Mouse (Mus musculus) cerebellum, adult 11 months (tissue): ENCODE measurements around the gene Alx1.

ENCODE experiments used
- DNase-seq: peaks from one replicate; pipeline ENCODE4 v3.0.0; 2022

Alx1 gene

DNA sequence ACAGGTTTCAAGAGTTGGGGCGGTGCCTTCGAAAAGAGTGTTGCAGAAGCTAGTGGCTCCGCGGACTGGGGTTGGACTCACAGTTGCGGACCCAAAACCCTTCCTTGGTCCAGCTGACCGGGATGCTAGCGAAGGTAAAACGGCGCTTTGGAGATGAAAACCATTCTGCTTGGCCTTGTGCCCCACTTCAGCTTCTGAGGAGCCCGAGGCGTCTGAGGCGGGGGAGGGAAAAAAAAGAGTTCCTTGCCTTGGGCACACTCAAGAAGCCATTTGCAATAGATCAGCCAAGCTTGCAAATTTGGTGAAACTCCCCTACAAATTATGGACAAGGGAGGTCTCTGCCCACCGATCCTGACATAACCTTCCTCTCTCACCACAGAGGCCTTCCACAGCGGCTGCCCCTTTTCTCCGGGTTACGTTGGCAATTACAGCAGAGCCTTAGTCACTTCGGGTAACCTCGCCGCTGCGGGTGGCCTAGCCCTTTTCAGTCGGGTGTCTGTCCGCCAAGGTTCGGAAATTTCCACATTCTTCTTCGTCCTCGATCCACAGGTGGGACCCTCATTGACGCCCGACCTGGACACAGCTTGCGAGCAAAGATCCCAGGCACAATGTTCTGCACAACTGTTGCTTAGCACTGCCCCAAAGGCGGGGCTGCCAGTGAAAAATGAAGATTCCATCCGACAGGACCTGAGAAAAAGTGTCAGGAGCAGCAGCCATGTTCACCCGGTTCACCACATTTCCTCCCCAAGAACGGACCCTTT lies at the start of gene Alx1:
Alx1 (minus strand) TSS at position 486 of the 761 bp plus-strand sequence.
- DNase-seq: no peak

DNA sequence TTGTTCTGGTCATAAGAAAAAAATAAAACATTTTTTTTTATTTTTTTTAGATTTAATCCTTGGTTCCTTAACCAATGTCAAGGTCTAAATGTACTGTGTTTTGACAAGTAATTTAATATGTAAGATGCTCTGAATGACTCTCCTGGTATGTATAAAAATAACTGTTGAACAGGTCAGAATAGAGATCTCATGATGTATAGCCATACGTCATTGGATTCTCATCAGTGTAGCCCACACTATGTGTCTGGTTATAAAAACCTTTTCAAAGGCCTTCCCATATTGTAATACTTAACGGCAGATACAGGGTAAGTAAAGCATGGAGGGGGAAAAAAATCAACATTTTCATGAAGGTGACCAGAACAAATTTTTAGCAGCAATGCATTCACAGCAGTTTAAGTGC lies 19.6 kb upstream of the Alx1 start:
- no peak for DNase-seq

DNA sequence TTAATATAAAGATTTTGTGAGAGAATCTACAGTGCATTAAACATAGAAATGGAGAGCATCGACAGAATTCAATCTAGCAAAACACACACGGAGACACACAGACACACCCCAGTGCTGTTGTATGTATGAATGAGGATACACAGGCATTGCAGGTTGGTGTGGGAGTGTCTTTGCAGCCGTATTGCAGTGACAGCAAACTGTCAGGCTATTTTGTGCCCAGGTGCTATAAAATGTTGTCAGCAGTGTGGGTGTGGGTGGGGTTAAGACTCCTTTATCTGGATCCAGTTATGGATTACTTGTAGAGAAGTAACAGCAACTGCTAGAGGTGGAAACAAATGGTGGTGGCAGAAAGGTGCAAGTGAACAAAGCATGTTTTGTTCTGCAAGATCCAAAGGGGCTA lies 16.6 kb upstream of the Alx1 start:
- no peak for DNase-seq

DNA sequence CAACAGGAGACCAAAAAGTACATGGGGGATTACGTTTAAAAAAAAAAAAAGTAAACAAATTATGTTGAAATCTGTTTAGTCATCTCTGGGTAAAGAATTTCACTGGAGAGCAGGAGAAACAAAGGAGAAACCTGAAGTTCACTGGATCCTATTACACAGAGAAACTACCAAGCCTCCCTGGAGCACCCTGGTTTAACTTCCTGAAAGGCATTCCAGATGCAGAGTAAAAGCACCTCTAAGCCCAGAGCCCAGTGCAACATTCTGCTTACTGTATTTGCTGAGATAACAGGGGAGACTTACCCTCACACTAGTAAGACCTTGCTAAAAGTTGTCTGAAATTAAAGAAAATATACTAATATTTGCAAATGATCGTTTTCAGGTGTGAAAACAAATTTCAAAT lies 15.0 kb upstream of the Alx1 start:
- no peak for DNase-seq

DNA sequence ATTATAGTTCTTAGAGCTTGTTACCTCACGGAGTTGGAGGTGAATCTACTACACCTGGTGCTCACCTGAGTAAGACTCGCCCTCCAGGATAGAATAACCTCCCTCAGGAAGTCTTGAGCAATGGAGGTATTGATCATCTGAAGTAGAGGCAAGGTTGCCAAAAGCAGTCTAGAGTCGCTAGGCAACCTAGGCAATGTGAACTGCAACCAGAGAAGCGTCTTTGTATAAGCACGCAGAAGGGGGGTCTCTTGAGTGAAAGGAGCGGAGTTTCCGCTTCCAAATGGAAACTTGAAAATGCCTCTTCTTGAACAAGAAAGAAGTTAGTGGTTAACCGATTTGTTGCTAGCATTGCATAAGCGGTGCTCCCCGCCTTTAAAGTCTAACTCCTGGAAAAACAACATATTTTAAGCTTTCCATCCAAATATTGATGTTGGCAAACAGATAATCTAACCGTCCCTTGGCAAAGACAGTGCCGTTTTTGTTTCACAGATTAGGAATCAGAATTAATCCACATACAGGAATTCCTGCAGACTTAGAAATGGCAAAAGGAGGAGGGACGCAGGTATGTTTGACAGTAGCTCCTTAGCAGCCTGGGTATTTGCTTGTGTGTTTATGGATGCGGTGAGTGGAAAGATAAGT lies 5.1 kb upstream of the Alx1 start:
- DNase-seq: no peak

DNA sequence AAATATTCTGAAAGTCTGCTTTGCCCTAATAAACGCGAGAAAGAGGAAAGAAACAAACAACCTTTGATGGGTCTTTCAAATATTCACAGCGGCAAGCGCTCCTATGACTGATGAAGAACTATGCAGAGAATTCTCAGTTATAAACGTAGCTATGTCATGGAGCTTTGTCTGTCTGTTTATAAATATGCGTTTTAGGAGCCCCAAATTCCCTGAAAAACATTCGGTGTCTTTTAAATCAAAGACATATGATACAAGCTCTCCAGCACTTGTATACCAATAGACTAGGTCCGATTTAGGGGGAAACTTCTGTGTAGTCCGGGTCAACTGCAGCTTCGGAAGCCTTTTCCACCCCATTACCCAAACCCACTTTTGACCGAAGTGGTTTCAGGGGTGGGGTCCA lies 916 bp upstream of the Alx1 start:
- DNase-seq: no peak

DNA sequence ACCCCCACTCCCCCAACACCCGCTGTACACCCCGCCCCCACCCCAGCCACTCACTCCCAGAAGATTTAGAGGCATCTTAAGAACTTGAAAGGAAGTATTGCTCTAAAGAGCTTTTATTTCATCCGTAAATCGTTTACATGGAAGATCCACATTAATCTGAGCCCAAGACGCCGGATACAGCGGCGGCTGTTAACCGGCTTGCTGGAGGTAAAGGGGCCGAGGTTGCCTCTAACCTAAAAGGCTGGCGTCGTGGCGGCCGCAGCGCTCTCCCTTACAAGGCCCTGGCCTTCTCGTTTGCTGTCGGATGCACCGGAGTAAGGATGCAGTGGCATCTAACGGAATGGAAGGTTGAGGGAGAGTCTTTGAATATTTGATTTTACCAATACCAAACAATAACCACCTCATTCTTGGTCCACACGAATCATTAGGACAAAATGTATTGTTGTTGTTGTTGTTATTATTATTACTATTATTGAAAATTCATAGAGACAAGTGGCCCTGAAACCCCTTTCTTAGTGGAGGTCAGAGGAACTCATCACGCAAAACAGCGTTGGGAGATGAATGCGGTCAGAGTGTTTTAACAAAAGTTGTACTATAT lies 784 bp downstream of the Alx1 start:
- DNase-seq: no peak

DNA sequence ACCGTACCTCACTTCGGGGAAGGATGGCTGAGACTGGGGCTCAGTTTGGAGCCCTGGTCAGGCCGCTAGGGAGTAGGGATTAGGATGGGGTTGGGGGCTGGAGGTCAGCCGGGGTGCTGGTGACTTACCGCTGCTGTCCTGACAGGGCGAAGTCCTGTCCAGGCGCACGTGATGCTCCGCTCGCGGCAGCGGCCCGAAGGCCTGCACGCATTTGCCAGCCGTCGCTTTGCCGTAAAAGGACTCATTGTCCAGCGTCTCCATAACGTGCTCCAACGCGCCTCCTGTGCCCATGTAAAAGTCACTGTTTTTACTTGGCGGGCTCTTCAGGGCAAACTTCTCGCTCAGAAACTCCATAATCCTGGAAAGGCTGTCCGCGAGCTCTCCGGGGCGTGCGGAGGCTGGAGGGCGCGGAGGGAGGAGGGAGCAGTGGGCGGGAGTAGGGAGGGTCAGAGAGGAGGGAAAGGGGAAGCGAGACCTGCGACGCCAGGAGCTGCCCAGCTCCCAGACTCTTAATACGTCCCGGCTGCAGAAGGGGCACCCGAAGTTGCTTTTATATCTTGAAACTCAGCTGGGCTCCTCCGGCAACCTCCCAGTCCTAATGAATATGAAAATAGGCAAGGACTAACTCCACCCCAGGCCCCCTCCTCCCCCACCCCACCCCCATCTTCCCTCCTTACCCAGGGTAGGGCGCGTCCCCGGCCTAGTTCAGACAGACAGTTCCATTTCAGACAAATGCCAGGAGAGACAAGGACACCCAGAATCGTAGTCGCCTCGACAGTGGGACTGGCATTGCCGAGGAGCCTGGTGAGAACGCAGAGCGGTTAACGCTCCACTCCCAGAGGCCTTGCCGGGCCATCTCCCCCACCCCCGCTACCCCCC lies 1.5 kb downstream of the Alx1 start:
- no peak for DNase-seq

DNA sequence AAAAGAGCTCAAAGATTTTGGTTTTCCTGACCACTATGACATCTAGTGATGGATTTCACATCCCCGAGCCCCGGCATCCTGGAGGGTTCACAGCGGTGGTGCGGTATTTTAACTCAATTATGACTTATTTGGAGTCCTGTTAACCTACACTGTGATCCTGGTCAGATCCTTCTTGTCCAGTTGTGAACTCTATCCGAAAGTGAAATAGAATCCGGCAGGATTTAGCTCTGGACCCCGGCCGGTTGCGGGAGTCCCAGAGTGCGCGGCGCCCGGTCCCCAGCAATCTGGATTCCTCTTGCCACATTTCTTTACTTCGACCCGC lies 2.1 kb downstream of the Alx1 start:
- no peak for DNase-seq

DNA sequence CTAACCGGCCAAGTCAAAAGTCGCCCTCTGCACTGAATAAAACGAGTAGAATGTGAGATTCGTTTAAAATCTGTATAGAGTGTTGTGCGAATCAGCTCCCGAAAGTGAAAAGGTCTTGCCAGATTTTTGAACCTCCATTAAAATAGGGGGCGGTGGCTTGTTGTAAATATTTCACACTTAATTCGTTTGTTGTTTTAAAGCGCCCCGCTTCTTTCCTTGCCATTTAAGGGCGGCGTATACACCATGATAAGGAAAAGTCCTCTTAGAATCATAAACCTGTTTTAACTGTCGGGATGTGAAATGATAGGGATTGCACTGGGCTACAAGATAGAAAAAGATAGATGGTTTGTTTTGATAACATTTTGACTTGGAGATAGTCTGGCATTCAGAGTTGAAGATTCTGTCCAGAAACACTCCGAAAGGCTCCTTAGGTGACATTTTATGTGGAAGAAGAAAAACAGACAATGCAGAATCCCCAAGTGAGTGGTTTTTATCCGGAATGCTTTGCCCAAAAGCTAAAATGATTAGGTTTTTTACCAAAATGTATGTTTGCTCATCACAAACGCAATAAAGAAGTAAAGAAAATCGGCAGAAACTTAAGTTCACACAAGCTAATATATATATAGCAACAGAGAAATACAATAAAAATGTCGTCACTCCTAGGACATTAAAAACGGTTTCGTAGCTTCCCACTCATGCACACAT lies 2.6 kb downstream of the Alx1 start:
- DNase-seq: no peak

DNA sequence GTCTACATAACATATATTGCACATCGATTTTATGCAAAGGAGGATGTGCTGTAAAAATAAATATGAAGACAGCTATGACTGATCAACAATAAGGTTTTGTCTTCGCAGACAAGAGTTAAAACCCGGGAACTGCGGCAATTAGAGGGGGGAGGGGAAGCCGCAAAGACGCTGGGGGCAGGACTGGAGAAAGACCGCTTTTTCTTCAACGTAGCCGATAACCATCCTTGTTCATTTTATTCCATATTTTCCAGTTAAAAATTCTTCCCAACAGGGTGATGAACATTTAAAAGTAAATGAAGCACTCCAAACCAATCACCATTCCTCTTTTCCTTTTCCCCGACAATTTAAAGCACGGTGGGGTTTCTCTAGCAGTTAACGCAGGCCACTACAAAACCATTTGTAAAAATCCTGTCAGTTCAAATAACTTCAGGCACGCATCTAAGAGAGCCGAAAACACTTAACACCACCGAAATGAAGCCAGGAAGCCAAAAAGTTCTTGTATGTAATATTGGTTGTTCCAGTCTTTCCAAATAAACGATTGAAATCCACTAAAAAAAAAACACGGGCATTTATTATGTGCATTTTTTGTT lies 3.3 kb downstream of the Alx1 start:
- no peak for DNase-seq

DNA sequence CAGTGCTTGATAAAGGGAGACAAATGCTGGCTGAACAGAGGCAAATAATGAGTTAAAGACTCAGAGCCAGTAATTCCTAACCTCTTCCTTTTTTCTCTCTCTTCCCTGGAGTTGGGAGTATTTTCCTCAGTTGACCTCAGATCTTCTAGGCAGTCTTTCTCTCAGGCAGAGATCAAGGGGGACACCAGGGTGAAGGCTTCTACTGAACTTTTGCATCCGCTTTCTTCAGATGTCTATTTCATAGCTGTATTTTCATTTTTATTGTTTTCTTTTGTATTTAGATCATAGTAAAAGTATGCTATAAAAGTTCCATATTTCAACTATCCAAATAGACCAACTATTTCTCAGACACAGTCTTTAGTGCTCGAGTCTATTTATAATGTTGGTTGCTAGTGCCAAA lies 27.5 kb downstream of the Alx1 start:
- no peak for DNase-seq

DNA sequence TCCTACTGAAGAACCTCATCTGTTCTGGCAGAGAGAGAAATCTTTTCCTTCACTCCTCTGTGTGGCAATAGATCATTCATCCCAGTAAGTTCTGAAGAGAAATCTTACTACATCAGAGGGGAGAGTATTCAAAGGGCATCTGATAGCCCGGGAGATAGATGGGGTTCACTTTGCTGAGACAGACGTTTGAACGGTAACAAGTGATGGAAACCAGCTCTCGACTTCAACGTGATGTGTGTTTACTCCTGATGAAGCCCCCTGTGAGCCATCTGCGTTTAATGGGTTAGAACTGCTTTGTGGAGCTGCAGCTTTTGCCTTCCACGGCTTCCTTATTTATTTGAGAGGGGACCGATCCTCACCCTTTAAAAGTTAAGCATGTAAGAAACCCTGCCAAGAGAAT lies 29.1 kb downstream of the Alx1 start:
- no peak for DNase-seq

DNA sequence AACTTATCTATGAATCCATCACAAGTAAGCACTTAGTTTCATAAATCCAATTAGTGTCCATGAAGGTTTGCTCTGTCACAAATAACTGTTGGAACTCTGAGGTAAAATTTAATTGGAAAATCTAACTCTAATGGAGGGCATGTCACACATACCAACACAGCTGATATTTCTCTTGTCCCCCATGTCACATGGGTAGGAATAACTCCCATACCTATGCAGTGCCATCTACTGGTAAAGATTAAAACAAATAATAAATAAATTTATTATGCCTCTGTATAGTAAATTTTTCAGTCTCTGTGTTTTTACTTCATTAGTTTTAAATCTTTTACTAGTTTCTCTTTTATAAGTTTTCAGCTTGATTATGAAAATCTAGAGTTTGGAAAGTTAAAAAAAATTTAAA lies 30.4 kb downstream of the Alx1 start:
- DNase-seq: no peak

DNA sequence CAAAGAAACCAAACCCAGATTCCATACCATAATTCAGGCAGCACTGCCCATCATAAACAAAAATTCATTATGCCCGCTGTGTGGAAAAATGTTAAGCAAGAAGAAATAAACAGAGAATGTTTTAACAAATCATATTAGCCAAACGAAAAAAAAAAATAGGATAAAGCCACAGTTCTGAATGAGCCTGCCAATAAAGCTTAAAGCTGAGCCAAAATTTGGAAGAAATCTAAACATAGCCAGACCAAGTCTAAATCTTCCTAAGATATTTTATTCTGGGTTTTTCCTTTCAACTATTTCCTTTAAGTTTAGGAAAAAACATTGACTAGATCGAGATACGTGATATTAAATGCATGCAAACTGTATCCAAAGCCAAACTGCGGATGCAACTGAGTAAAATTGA lies 54.9 kb downstream of the Alx1 start:
- no peak for DNase-seq

DNA sequence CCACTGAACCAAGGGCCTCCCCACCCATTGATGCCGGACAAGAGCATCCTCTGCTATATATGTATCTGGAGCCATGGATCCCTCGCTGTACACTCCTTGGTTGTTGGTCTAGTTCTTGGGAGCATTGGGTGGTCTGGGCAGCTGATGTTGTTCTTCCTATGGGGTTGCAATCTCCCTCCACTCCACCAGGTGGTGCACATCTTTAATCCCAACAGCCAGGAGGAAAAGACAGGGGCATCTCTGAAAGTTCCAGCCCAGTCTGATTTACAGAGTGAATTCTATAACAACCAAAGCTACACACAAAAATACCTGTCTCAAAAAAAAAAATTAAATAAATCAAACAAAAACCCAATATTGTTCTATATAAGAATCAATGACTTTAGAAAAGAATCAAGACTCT lies 70.4 kb downstream of the Alx1 start:
- DNase-seq: no peak
